Mouse (Mus musculus) liver, adult 2 months (tissue): Measurements from ENCODE around the gene Mfsd4b5. TPM values are rescaled to one million over a fixed set of nuclear protein-coding genes. Genes with fewer than 3 reads are reported as not detected.

ENCODE experiments used
- DNase-seq: peaks from one replicate; pipeline ENCODE4 v3.0.0-alpha.2; 2011; ENCODE audit warnings: low read depth, low spot score; ENCODE audit errors: extremely low read depth
- H3K27ac ChIP-seq: fragments of 200-500 bp; replicated peaks from 2 replicates; pipeline ENCODE4 v1.5.1; 2012; ENCODE audit warnings: low read depth, mild to moderate bottlenecking, control low read depth, inconsistent platforms, low read length; ENCODE audit not compliant: insufficient read depth
- H3K27me3 ChIP-seq: fragments of 200-500 bp; 2 replicates; pipeline ENCODE4 v1.6.1; 2012; ENCODE audit warnings: mild to moderate bottlenecking, moderate library complexity, low read length, inconsistent platforms; ENCODE audit not compliant: control insufficient read depth, insufficient read depth
- H3K36me3 ChIP-seq: fragments of 200-500 bp; 2 replicates; pipeline ENCODE4 v1.6.1; 2012; ENCODE audit warnings: low read length, inconsistent platforms; ENCODE audit not compliant: control insufficient read depth, insufficient read depth
- H3K4me1 ChIP-seq: fragments of 200-500 bp; 2 replicates; pipeline ENCODE4 v1.6.1; 2011; ENCODE audit warnings: low read length; ENCODE audit not compliant: control insufficient read depth, insufficient read depth
- H3K4me3 ChIP-seq: fragments of 200-500 bp; 2 replicates; pipeline ENCODE4 v1.5.1; 2011; ENCODE audit warnings: low read depth, mild to moderate bottlenecking, control low read depth, low read length, moderate library complexity; ENCODE audit not compliant: insufficient read depth
- H3K79me2 ChIP-seq: fragments of 200-500 bp; 2 replicates; pipeline ENCODE4 v1.6.1; 2012; ENCODE audit warnings: inconsistent platforms, mild to moderate bottlenecking, low read length, moderate library complexity; ENCODE audit not compliant: control insufficient read depth, insufficient read depth
- H3K9ac ChIP-seq: fragments of 200-500 bp; 2 replicates; pipeline ENCODE4 v1.6.1; 2012; ENCODE audit warnings: low read depth, mild to moderate bottlenecking, control low read depth, inconsistent platforms, low read length
- CTCF ChIP-seq: fragments of 200-500 bp; IDR thresholded peaks from 2 replicates; pipeline ENCODE4 v1.5.1; 2011; ENCODE audit warnings: low read depth, low read length, control low read depth
- POLR2A ChIP-seq: fragments of 200-500 bp; IDR thresholded peaks from 2 replicates; pipeline ENCODE4 v1.6.1; 2011; ENCODE audit warnings: low read length, control low read depth; ENCODE audit not compliant: insufficient read depth; ENCODE audit errors: extremely low read depth
- WGBS: fragments of 180-500 bp; shearing (Covaris S2); methylation state at CpG from one replicate; pipeline ENCODE4 v1.1.7; 2018; 5-methylcytosine and 5-hydroxymethylcytosine counted together
- polyA plus RNA-seq: library from polyadenylated mRNA; depleted of rRNA; stranded (reverse); fragments of >200 nt; gene quantifications from 2 replicates; pipeline ENCODE4 v1.2.3, GENCODE M21; 2012
- total RNA-seq: library from RNA; depleted of rRNA; stranded (reverse); fragments of >200 nt; gene quantifications from 2 replicates; pipeline ENCODE4 v1.2.3, GENCODE M21; 2014

The Mfsd4b5 gene
- total and polyA plus RNA-seq, 2 experiments = 0.62 to 1.1 TPM

GRCm38 (mm10) chr10:40026546-40026945, 40.1 kb upstream of the Mfsd4b5 start:
- Histone ChIP-seq H3K36me3 (no peaks in the 10 kb centered on the region), H3K4me3 (no peak overlapping the region), H3K27ac (no peak overlapping the region), H3K9ac (no peak overlapping the region), H3K79me2 (peaks cover 6% of the 10 kb centered on the region; the same call in 1 of the 2 replicates), H3K27me3 (no peaks in the 10 kb centered on the region), H3K4me1 (peaks cover 7% of the 10 kb centered on the region)
- TF ChIP-seq POLR2A = no peak
- 76% methylated on average over 5 of the region's 5 CpGs for WGBS
- peak; percentile 27 for DNase-seq

GRCm38 (mm10) chr10:40025560-40025959, 39.1 kb upstream of the Mfsd4b5 start:
- Histone ChIP-seq H3K4me3 (no peak overlapping the region), H3K27me3 (no peaks in the 10 kb centered on the region), H3K9ac (no peak overlapping the region), H3K4me1 (peaks cover 7% of the 10 kb centered on the region), H3K79me2 (peaks cover 9% of the 10 kb centered on the region; the same call in 1 of the 2 replicates), H3K27ac (no peak overlapping the region), H3K36me3 (no peaks in the 10 kb centered on the region)
- 52% methylated on average over 8 of the region's 8 CpGs for WGBS
- DNase-seq = no peak
- no peak for TF ChIP-seq CTCF
- no peak for TF ChIP-seq POLR2A

- Histone ChIP-seq H3K27ac (peak within 1 kb of the TSS; percentile 95), H3K36me3 (no peaks in the 10 kb centered on the region), H3K4me1 (peaks cover 7% of the 10 kb centered on the region), H3K27me3 (no peaks in the 10 kb centered on the region), H3K79me2 (peaks cover 9% of the 10 kb centered on the region; the same call in 1 of the 2 replicates), H3K9ac (peak within 1 kb of the TSS; percentile 94), H3K4me3 (peak within 1 kb of the TSS; percentile 90)
- under 1% methylated on average over 46 of the region's 46 CpGs for WGBS
- DNase-seq = peak; percentile 93
- TF ChIP-seq CTCF = 0 out of 2 replicates have a peak, but pooled peaks have one; percentile 15
- peak; percentile 59; the same call in 1 of the 2 replicates for TF ChIP-seq POLR2A
Observed at GRCm38 (mm10) chr10:40024554-40025428, 38.3 kb upstream of the Mfsd4b5 start, which contains the start of gene Mfsd4b1. Mfsd4b1 (minus strand) TSS chr10:40025268.

- Histone ChIP-seq H3K4me1 (peaks cover 9% of the 10 kb centered on the region), H3K9ac (no peak overlapping the region), H3K79me2 (peaks cover 9% of the 10 kb centered on the region; the same call in 1 of the 2 replicates), H3K4me3 (no peak overlapping the region), H3K27ac (no peak overlapping the region), H3K27me3 (no peaks in the 10 kb centered on the region), H3K36me3 (no peaks in the 10 kb centered on the region)
- 75% methylated on average over 2 of the region's 2 CpGs for WGBS
- no peak for TF ChIP-seq CTCF
- DNase-seq = no peak
Observed at GRCm38 (mm10) chr10:40020401-40020800, 34.0 kb upstream of the Mfsd4b5 start.

- Histone ChIP-seq H3K9ac (no peak overlapping the region), H3K4me1 (peaks cover 9% of the 10 kb centered on the region), H3K36me3 (no peaks in the 10 kb centered on the region), H3K27me3 (no peaks in the 10 kb centered on the region), H3K4me3 (no peak overlapping the region), H3K79me2 (peaks cover 9% of the 10 kb centered on the region; the same call in 1 of the 2 replicates), H3K27ac (no peak overlapping the region)
- TF ChIP-seq CTCF (no peak), POLR2A (no peak)
- 47% methylated on average over 3 of the region's 3 CpGs for WGBS
- no peak for DNase-seq
Observed at GRCm38 (mm10) chr10:40019492-40019891, 33.0 kb upstream of the Mfsd4b5 start.
